In the genomic region with DNA sequence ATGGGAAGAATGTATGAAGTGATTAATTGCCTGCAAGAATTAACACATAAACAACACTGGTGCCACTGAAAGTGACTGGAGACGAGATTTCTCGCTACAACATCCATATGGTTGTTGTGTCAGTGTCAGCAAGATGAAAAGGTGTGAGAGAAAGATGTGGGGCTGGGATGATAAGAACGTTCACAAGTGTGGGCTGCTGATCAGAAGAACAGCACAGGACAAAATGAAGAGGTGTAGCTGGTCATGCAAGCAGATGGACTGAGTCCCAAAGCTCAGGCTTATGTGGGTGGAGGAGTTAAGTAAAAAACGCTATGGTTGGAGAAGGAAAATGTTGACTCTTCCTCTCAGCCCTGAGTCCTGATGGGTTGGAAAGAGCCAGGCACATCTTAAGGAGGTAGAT, we compare ENCODE assay signal across 21 mouse cellular contexts. TPM values are rescaled to one million over a fixed set of nuclear protein-coding genes. Genes with fewer than 3 reads are reported as not detected.
"Had no signal": no experiment of that assay in that cellular context is flagged by ENCODE, and none has a peak within 500 bp of the region (broad histone marks: within the 10 kb centered on the region; RNA-seq: fewer than 3 reads in every experiment).

No protein-coding gene starts in this region.

- DNase-seq: left cerebral cortex, postnatal 4 days; liver; liver, embryonic 13.5 days; liver, postnatal 0 days; lung, adult 18-20 months; lung, adult 2 months; lung, embryonic 14.5 days; lung, postnatal 10 days; lung, postnatal 14 days; lung, postnatal 36 days; lung, postnatal 4 days; midbrain, embryonic 14.5 days had no signal

- ATAC-seq: liver, embryonic 12.5 days; liver, postnatal 0 days; lung, postnatal 0 days; midbrain, embryonic 13.5 days; midbrain, embryonic 15.5 days; midbrain, embryonic 16.5 days had no signal

RNA-seq across cellular contexts. Expression of a gene that starts 46.6 kb away (rescaled TPM):
- total RNA-seq: megakaryocyte progenitor cell, adult 5-6 weeks; megakaryocyte, adult 5-6 weeks; megakaryocyte-erythroid progenitor cell, adult 5-6 weeks; monocyte, adult 5-6 weeks had no signal
